In genomic region chr7:28788307-28789195, GRCm38 (mm10) we compare ENCODE assay signal across 11 mouse cellular contexts. TPM values are rescaled to one million over a fixed set of nuclear protein-coding genes. Genes with fewer than 3 reads are reported as not detected.
DNase-seq lines count a peak whose midpoint lies in the region; ATAC-seq and TF ChIP-seq lines count a peak whose summit lies in the region.
"Had no signal": no experiment of that assay in that cellular context is flagged by ENCODE, and none has a peak within 500 bp of the region (broad histone marks: within the 10 kb centered on the region; RNA-seq: fewer than 3 reads in every experiment).

TSS of gene Rinl (plus strand) at chr7:28788969.

- peak within 1 kb of the TSS; percentile 56 for H3K27ac ChIP-seq in hindbrain, embryonic 10.5 days
- no peak within 1 kb of the TSS for H3K27ac ChIP-seq in hindbrain, embryonic 16.5 days (ENCODE audit: low read depth, low read length)
- no peak within 1 kb of the TSS for H3K27ac ChIP-seq in macrophage
- H3K27ac ChIP-seq in left cerebral cortex, adult 2 months = no peak within 1 kb of the TSS
- H3K27ac ChIP-seq in hindbrain, postnatal 0 days = no peak within 1 kb of the TSS
- H3K27ac ChIP-seq: neural tube, embryonic 13.5 days had no signal

- WGBS in hindbrain, embryonic 10.5 days = 71% methylated on average over 5 of the region's 5 CpGs
- 75% methylated on average over 5 of the region's 5 CpGs for WGBS in hindbrain, embryonic 16.5 days
- 20% methylated on average over 5 of the region's 5 CpGs for WGBS in macrophage (ENCODE audit: missing documents)
- WGBS in hindbrain, postnatal 0 days = 68% methylated on average over 5 of the region's 5 CpGs

- H3K79me2 ChIP-seq in macrophage (ENCODE audit: inconsistent target) = no peaks in the 10 kb centered on the region

- H3K4me2 ChIP-seq in hindbrain, embryonic 16.5 days (ENCODE audit: low read length) = no peak within 1 kb of the TSS
- no peak within 1 kb of the TSS for H3K4me2 ChIP-seq in hindbrain, postnatal 0 days (ENCODE audit: low read depth, low read length)
- H3K4me2 ChIP-seq: neural tube, embryonic 13.5 days had no signal

- H3K27me3 ChIP-seq in hindbrain, embryonic 10.5 days (ENCODE audit: insufficient read depth, poor library complexity, severe bottlenecking) = no peaks in the 10 kb centered on the region
- H3K27me3 ChIP-seq in hindbrain, embryonic 16.5 days (replicated peaks; ENCODE audit: control insufficient read depth, insufficient read depth, low read length) = no peaks in the 10 kb centered on the region
- no peaks in the 10 kb centered on the region for H3K27me3 ChIP-seq in hindbrain, postnatal 0 days (ENCODE audit: insufficient read depth, low read length)
- H3K27me3 ChIP-seq: neural tube, embryonic 13.5 days had no signal

- intact Hi-C loops in left cerebral cortex, adult 2 months (cut with DNase I) = no loop called here

- H3K4me3 ChIP-seq in hindbrain, embryonic 10.5 days = no peak within 1 kb of the TSS
- H3K4me3 ChIP-seq in hindbrain, embryonic 16.5 days (ENCODE audit: low read length) = no peak within 1 kb of the TSS
- H3K4me3 ChIP-seq in macrophage (ENCODE audit: inconsistent target) = no peak within 1 kb of the TSS
- no peak within 1 kb of the TSS for H3K4me3 ChIP-seq in left cerebral cortex, adult 2 months
- H3K4me3 ChIP-seq in hindbrain, postnatal 0 days (ENCODE audit: low read length) = no peak within 1 kb of the TSS
- H3K4me3 ChIP-seq: neural tube, embryonic 13.5 days had no signal

- TF ChIP-seq CTCF in left cerebral cortex, adult 2 months (IDR thresholded peaks at IDR 0.05) = no peak
- no peak for TF ChIP-seq CTCF in hindbrain, postnatal 0 days (IDR thresholded peaks at IDR 0.05; ENCODE audit: low read depth)

- no peak for ATAC-seq in hindbrain, embryonic 16.5 days
- peak; percentile 29 to 61; a peak in 1 of 4 replicates for ATAC-seq in hematopoietic stem cell, adult 5-6 weeks (replicated peaks in 1 of 2; ENCODE audit: insufficient read depth in 1 of 2, low FRiP score in 2 of 2, low TSS enrichment in 1 of 2, low read depth in 1 of 2, poor library complexity in 2 of 2, severe bottlenecking in 2 of 2)
- no peak for ATAC-seq in hindbrain, postnatal 0 days

- H3K36me3 ChIP-seq in hindbrain, embryonic 10.5 days = peaks cover 43% of the 10 kb centered on the region
- H3K36me3 ChIP-seq in hindbrain, embryonic 16.5 days (ENCODE audit: control insufficient read depth, insufficient read depth, low read length) = peaks cover 3% of the 10 kb centered on the region
- peaks cover 28% of the 10 kb centered on the region for H3K36me3 ChIP-seq in macrophage (ENCODE audit: inconsistent target)
- no peaks in the 10 kb centered on the region; the same call in 1 of the 2 replicates for H3K36me3 ChIP-seq in hindbrain, postnatal 0 days (ENCODE audit: insufficient read depth, low read length)

- no peak for DNase-seq in hindbrain, embryonic 10.5 days (ENCODE audit: low spot score)
- DNase-seq in thymus, postnatal 0 days (ENCODE audit: low spot score) = peak; percentile 70
- DNase-seq in left cerebral cortex, adult 2 months (ENCODE audit: extremely low spot score in 1 of 2, low spot score in 2 of 2) = no peak
- no peak for DNase-seq in cerebellum, postnatal 14 days
- no peak for DNase-seq in hindbrain, postnatal 0 days (ENCODE audit: low spot score)
- DNase-seq: cerebellum, adult 9-11 months; kidney, adult 8-10 months had no signal

- H3K9ac ChIP-seq in hindbrain, embryonic 16.5 days (ENCODE audit: low read depth, low read length) = no peak within 1 kb of the TSS
- no peak within 1 kb of the TSS for H3K9ac ChIP-seq in hindbrain, postnatal 0 days (replicated peaks; ENCODE audit: low read length)
- H3K9ac ChIP-seq: neural tube, embryonic 13.5 days had no signal

- peaks cover 35% of the 10 kb centered on the region for H3K4me1 ChIP-seq in hindbrain, embryonic 10.5 days (replicated peaks)
- H3K4me1 ChIP-seq in hindbrain, embryonic 16.5 days (ENCODE audit: control insufficient read depth, insufficient read depth, low read depth, low read length) = no peaks in the 10 kb centered on the region
- no peaks in the 10 kb centered on the region for H3K4me1 ChIP-seq in hindbrain, postnatal 0 days (ENCODE audit: insufficient read depth, low read length)
- H3K4me1 ChIP-seq: neural tube, embryonic 13.5 days had no signal

- no peaks in the 10 kb centered on the region for H3K9me3 ChIP-seq in hindbrain, embryonic 10.5 days
- no peaks in the 10 kb centered on the region for H3K9me3 ChIP-seq in hindbrain, embryonic 16.5 days (ENCODE audit: control insufficient read depth, low read length)
- H3K9me3 ChIP-seq in hindbrain, postnatal 0 days (ENCODE audit: low read length) = no peaks in the 10 kb centered on the region
- H3K9me3 ChIP-seq: neural tube, embryonic 13.5 days had no signal

RNA-seq across cellular contexts. Expression of gene Rinl, which starts in this region (rescaled TPM):
- polyA plus RNA-seq in hindbrain, embryonic 10.5 days (2016; fragmentation: Nextera tagmentation; extraction: Ambion mirVana) = 4.0 TPM in 2 replicates
- 2.8 and 2.9 TPM in 2 replicates for polyA plus RNA-seq in hindbrain, embryonic 16.5 days (2015; fragmentation: Nextera tagmentation; extraction: Ambion mirVana)
- 40.5 and 51.7 TPM in 2 replicates for total RNA-seq in hematopoietic stem cell, adult 5-6 weeks (2017)
- total RNA-seq in macrophage (2018; cell fraction: chromatin; rRNA removed) = 10 to 100 TPM in 22 of 26 experiments, 1 to 10 TPM in 4; 4.4 to 22.1 (median 13.1) TPM
- 10 to 100 TPM; 15.4 to 44.6 (median 31.6) TPM for total RNA-seq in macrophage (2018; cell fraction: cytosol; rRNA removed)
- 10 to 100 TPM in 22 of 26 experiments, 1 to 10 TPM in 4; 6.3 to 33.1 (median 14.6) TPM for total RNA-seq in macrophage (2018; cell fraction: nucleus; rRNA removed)
- polyA plus RNA-seq in macrophage (2018) = 21.6 to 44.7 TPM (median 44.4 TPM) in 3 replicates
- polyA plus RNA-seq in thymus, postnatal 0 days (2015; fragmentation: Nextera tagmentation; extraction: Ambion mirVana) = 75.9 and 105 TPM in 2 replicates
- total RNA-seq in left cerebral cortex, adult 2 months (2021) = 1 to 10 TPM; 2.7 to 3.1 TPM
- 1.2 TPM in 2 replicates for total RNA-seq in hindbrain, postnatal 0 days (2014; rRNA removed)
- 1.4 and 2.0 TPM in 2 replicates for polyA plus RNA-seq in hindbrain, postnatal 0 days (2015; fragmentation: Nextera tagmentation; extraction: Ambion mirVana)

Comparison
In these comparisons a context has a peak if more than half of its experiments do, and no peak if none do; other contexts are left out.
1. RNA of gene Rinl (total RNA-seq): 40.5 to 51.7 TPM in hematopoietic stem cell, adult 5-6 weeks; 2.7 to 3.1 TPM in left cerebral cortex, adult 2 months and 1.2 TPM in hindbrain, postnatal 0 days; every median in the first group is over 10 times any median in the second.
2. ATAC-seq: peak in hematopoietic stem cell, adult 5-6 weeks (2 of 2); none in hindbrain, embryonic 16.5 days (single experiment) and hindbrain, postnatal 0 days (single experiment).